Mouse (Mus musculus): ENCODE measurements around the gene Evi5l. TPM values are rescaled to one million over a fixed set of nuclear protein-coding genes. Genes with fewer than 3 reads are reported as not detected.

Evi5l gene
- 12.6 and 13.1 TPM in 2 replicates for polyA plus RNA-seq (2015; fragmentation: Nextera tagmentation; extraction: Ambion mirVana)

DNA sequence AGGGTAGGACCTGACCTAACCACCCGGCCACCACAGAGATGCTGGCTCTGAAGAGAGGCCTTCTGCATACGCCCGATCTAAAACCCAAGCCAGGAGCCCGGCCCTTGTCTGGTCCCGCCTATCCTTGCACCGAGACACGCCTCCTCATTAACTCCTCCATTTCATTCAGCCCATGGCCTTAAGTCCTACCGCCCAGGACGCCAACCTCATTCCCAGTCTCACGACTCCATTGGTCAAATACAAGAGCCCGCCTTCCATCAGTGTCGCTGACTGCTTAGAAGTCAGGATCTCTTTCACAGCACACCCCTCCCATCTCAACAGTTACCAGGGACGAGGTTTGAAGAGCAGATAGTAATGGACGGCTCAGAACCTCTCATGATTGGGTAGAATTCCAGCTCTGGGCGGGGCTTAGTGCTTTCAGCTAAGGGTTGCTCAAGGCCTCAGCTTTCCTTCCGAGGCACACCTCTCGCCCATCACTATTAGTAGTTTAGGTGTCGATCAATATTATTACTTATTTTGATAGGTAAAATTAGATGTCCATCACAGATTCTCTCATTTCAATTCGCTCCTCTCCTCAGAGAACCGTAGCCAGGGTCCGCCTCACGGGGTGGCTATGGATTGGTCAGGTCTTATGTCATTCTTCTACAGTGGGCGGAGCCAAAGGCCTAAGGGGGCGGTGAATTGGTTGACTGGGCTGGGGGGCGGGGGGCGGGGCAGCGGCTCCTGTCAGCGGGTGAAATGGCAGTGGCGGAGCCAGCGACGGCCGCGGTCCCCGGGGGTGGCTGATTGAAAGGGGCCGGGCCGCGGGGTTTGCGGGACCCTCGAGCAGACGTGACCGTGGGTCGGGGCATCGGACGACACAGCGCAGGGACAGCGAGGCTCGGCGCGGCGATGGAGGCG, at the start of gene Evi5l:
TSS of gene Evi5l (plus strand) at position 716 of the 900 bp plus-strand sequence.

DNA sequence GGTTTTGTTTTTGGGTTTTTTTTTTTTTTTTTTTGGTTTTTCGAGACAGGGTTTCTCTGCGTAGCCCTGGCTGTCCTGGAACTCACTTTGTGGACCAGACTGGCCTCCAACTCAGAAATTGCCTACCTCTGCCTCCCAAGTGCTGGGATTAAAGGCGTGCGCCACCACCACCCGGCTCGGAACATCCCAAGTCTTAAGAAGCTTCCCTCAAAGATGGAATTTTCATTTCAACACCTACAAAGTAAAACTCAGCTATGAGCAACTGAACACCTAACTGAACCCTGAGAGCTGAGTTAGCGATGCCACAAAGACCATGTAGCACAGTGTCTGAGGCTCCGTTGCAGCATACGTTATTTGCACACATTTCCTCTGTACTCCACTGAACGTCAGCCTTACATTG, 32.6 kb upstream of the Evi5l start, which contains the start of gene Cd209g:
TSS of gene Cd209g (plus strand) at position 301 of the 400 bp plus-strand sequence.

DNA sequence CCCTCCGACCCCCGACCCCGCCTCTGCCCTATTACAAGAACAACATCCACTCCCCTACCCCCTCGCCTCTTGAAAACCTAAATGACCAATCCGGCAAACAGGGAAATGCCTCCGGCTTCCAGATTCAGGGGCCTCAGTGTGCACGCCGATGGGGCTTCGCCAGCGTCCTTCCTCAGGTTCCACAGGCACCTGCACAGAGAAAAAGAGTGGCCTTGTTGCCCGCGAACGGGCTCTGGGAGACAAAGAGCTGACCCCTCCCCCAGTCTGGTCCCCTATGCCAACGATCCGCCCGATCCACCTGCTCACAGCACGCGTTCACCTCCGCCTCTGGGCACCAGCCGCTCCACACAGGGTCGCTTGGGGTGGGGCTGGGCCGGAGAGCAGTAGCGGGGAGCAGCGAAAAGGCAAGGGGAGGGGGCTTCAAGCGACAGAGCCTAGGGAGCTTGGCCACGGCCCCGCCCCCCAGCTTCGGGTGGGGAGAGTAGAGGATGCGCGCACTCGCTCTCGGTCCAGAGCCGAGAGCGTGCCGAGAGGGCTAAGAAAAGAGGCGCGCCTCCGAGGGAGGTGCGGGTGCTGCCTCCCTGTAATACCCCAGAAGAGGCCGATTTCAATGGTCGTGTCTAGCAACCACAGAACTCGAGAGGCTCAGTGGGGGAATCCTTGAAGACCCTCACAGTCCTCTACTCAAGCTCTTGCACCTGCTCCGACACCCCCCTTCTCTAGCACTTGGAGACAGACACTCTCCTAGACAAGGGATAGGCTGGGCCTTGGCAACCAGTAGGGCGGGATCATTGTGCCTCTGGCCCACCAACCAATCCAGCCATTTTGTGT, 50.6 kb downstream of the Evi5l start, which contains the start of gene Prr36:
TSS of gene Prr36 (minus strand) at position 669 of the 831 bp plus-strand sequence.

GRCm38 (mm10) chr8:4226739-4227347, 60.5 kb downstream of the Evi5l start, which contains the start of gene Lrrc8e:
Lrrc8e (plus strand) TSS chr8:4226827.

GRCm38 (mm10) chr8:4238434-4239192, 72.2 kb downstream of the Evi5l start, which contains the start of the genes Map2k7 and Gm49320:
Map2k7 (plus strand) TSS chr8:4238740.
Gm49320 (plus strand) TSS chr8:4238865.

DNA sequence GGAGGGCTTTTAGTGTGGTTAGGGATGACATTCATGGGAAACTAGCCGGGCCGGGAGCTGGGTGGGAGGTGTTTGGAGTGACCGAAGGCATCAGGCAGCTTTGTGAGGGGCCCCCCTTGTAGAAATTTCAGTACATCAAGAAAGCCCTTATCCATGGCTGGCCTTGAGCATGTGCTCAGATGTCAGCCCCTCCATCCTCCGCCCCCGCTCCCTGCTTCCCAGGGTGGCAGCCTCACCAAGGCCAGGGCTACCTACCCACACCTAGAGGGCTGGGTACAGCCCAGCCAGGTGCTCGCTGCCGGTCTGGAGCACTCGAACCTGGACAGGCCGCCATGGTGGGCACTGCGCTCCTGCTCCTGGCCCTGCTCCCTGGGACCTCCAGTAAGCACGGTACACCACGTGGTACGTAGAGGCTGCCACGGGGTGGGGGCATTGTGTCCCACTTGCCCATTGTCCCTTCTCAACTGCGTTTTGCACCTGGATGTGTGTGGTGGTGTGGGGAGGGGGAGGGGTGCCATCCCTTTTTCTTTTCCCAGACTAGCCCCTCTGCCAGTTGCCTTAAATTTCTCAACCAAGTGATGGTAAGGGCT, 81.7 kb downstream of the Evi5l start, which contains the start of gene Tgfbr3l:
TSS of gene Tgfbr3l (plus strand) at position 264 of the 590 bp plus-strand sequence.

GRCm38 (mm10) chr8:4252934-4253841, 86.8 kb downstream of the Evi5l start, which contains the start of gene Snapc2:
Snapc2 (plus strand) TSS chr8:4253080.

DNA sequence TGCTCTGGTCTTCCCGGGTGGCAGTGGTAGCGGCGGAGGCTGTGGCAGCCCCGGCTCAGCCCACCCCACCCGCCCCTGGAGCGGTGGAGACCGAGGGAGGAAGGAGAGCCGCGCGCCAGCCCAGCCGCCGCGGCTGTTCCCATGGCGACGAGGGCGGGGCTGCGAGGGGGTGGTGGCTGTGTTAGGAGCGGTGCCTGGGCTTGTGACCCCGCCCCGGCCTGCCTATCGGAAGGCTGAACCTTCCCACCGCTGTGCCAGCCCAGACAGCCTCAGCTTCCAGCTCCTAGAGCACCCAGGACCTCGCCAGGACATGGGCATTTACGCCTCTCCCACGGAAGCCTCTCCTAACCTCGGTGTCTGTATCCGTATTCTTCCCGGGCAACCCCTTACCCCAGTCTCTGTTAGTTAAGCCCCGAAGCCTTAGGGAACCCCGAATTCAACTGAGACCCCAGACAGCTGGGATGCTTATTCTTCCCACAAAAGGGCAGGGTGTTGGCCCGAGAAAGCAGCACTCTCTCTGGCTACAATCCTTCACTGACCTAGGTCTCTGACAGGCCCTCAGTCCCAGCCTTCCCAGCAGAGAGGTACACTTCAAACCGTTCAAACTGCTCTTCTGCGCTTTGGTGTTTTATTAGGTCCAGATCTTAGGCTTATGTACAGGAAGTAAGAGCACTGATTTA, 92.9 kb downstream of the Evi5l start, which contains the start of gene Ctxn1:
TSS of gene Ctxn1 (minus strand) at position 150 of the 680 bp plus-strand sequence.

Other genes with a start within 250 kb of the Evi5l start
- gene Cd209b, start 239.7 kb upstream of the Evi5l start, polyA plus RNA-seq (2015; fragmentation: Nextera tagmentation; extraction: Ambion mirVana) = 0.13 TPM in 1 of 2 replicates, not detected in the other
- gene Cd209c, start 211.8 kb upstream of the Evi5l start, polyA plus RNA-seq (2015; fragmentation: Nextera tagmentation; extraction: Ambion mirVana) = 0.10 and 0.13 TPM in 2 replicates
- 0.18 and 0.24 TPM in 2 replicates for gene Cd209f, start 60.7 kb upstream of the Evi5l start, polyA plus RNA-seq (2015; fragmentation: Nextera tagmentation; extraction: Ambion mirVana)
- not detected in 2 replicates for gene Cd209g, start 32.5 kb upstream of the Evi5l start, polyA plus RNA-seq (2015; fragmentation: Nextera tagmentation; extraction: Ambion mirVana)
- 0.60 and 0.71 TPM in 2 replicates for gene Prr36, start 50.9 kb downstream of the Evi5l start, polyA plus RNA-seq (2015; fragmentation: Nextera tagmentation; extraction: Ambion mirVana)
- gene Lrrc8e, start 60.3 kb downstream of the Evi5l start, polyA plus RNA-seq (2015; fragmentation: Nextera tagmentation; extraction: Ambion mirVana) = 14.7 and 18.2 TPM in 2 replicates
- gene Map2k7, start 72.2 kb downstream of the Evi5l start, polyA plus RNA-seq (2015; fragmentation: Nextera tagmentation; extraction: Ambion mirVana) = 17.9 and 20.7 TPM in 2 replicates
- 0.60 and 0.77 TPM in 2 replicates for gene Gm49320, start 72.3 kb downstream of the Evi5l start, polyA plus RNA-seq (2015; fragmentation: Nextera tagmentation; extraction: Ambion mirVana)
- 1.5 and 2.2 TPM in 2 replicates for gene Tgfbr3l, start 81.6 kb downstream of the Evi5l start, polyA plus RNA-seq (2015; fragmentation: Nextera tagmentation; extraction: Ambion mirVana)
- gene Snapc2, start 86.5 kb downstream of the Evi5l start, polyA plus RNA-seq (2015; fragmentation: Nextera tagmentation; extraction: Ambion mirVana) = 52.9 and 61.2 TPM in 2 replicates
- gene Ctxn1, start 92.7 kb downstream of the Evi5l start, polyA plus RNA-seq (2015; fragmentation: Nextera tagmentation; extraction: Ambion mirVana) = 147 and 153 TPM in 2 replicates
- 34.3 and 36.8 TPM in 2 replicates for gene Timm44, start 109.3 kb downstream of the Evi5l start, polyA plus RNA-seq (2015; fragmentation: Nextera tagmentation; extraction: Ambion mirVana)
- gene Ccl25, start 158.6 kb downstream of the Evi5l start, polyA plus RNA-seq (2015; fragmentation: Nextera tagmentation; extraction: Ambion mirVana) = 5.0 and 5.4 TPM in 2 replicates
- gene Elavl1, start 158.8 kb downstream of the Evi5l start, polyA plus RNA-seq (2015; fragmentation: Nextera tagmentation; extraction: Ambion mirVana) = 96.2 and 126 TPM in 2 replicates

All from urinary bladder, postnatal 0 days (tissue).